Mouse (Mus musculus) myocyte (in vitro differentiated cells): ENCODE measurements at regions not wholly inside any gene's neighbourhood (a gene's known extent, or its start where the extent isn't known, plus 50 kb on each side); places are given as distances from the start of the nearest gene placed in this dataset.

Experiments
- H3K27me3 ChIP-seq: one replicate; pipeline ENCODE4 v1.6.1; 2011; ENCODE audit not compliant: control insufficient read depth, insufficient read depth, insufficient read length
- H3K36me3 ChIP-seq: one replicate; pipeline ENCODE4 v1.6.1; 2011; ENCODE audit not compliant: control insufficient read depth, insufficient read depth
- H3K4me2 ChIP-seq: one replicate; pipeline ENCODE4 v1.6.1; 2011; ENCODE audit warnings: low read depth, control low read depth
- H3K4me3 ChIP-seq: one replicate; pipeline ENCODE4 v1.5.1; 2011; ENCODE audit warnings: mild to moderate bottlenecking, control low read depth, moderate library complexity
- H3K79me2 ChIP-seq: one replicate; pipeline ENCODE4 v1.6.1; 2011; ENCODE audit not compliant: control insufficient read depth, insufficient read depth
- H3ac ChIP-seq: one replicate; pipeline ENCODE4 v1.6.1; 2011; ENCODE audit not compliant: control insufficient read depth, insufficient read length
- CEBPB ChIP-seq: IDR thresholded peaks from 2 replicates; pipeline ENCODE4 v1.6.1; 2011; ENCODE audit warnings: mild to moderate bottlenecking, moderate library complexity; ENCODE audit not compliant: poor library complexity, insufficient read depth, severe bottlenecking
- E2F4 ChIP-seq: IDR thresholded peaks from one replicate; pipeline ENCODE4 v1.6.1; 2011; ENCODE audit warnings: mild to moderate bottlenecking, control low read depth, moderate library complexity; ENCODE audit not compliant: insufficient read depth
- MAX ChIP-seq: IDR thresholded peaks from one replicate; pipeline ENCODE4 v1.6.1; 2011; ENCODE audit warnings: low read depth, mild to moderate bottlenecking, control low read depth
- MYOD1 ChIP-seq, 3 experiments: IDR thresholded peaks; one replicate each; pipeline ENCODE4 v1.6.1; 2011; ENCODE audit warnings: control low read depth in 2 of 3, low read depth in 2 of 3, mild to moderate bottlenecking in 2 of 3, moderate library complexity in 1 of 3; ENCODE audit not compliant: insufficient read length in 2 of 3, control insufficient read depth in 1 of 3
- MYOG ChIP-seq, 3 experiments: IDR thresholded peaks; one replicate each; pipeline ENCODE4 v1.6.1; 2011; ENCODE audit warnings: control low read depth in 2 of 3, low read depth in 2 of 3, mild to moderate bottlenecking in 2 of 3; ENCODE audit not compliant: insufficient read length in 2 of 3, control insufficient read depth in 1 of 3, insufficient read depth in 1 of 3
- POLR2A ChIP-seq: IDR thresholded peaks from one replicate; pipeline ENCODE4 v1.6.1; 2011; ENCODE audit warnings: low read depth, mild to moderate bottlenecking, control low read depth, moderate library complexity; ENCODE audit not compliant: insufficient read length
- POLR2AphosphoS2 ChIP-seq: IDR thresholded peaks from one replicate; pipeline ENCODE4 v1.6.1; 2011; ENCODE audit warnings: low read depth, control low read depth; ENCODE audit not compliant: insufficient read length
- REST ChIP-seq: IDR thresholded peaks from one replicate; pipeline ENCODE4 v1.6.1; 2011; ENCODE audit warnings: mild to moderate bottlenecking, control low read depth, moderate library complexity; ENCODE audit not compliant: insufficient read depth, insufficient read length
- SRF ChIP-seq: IDR thresholded peaks from one replicate; pipeline ENCODE4 v1.6.1; 2011; ENCODE audit warnings: low read depth; ENCODE audit not compliant: control insufficient read depth, insufficient read length
- TCF12 ChIP-seq: IDR thresholded peaks from one replicate; pipeline ENCODE4 v1.6.1; 2011; ENCODE audit warnings: mild to moderate bottlenecking, control low read depth; ENCODE audit not compliant: poor library complexity, insufficient read depth, severe bottlenecking
- TCF3 ChIP-seq: IDR thresholded peaks from one replicate; pipeline ENCODE4 v1.6.1; 2011; ENCODE audit warnings: low read depth, control low read depth; ENCODE audit not compliant: insufficient read length
- USF1 ChIP-seq: IDR thresholded peaks from one replicate; pipeline ENCODE4 v1.6.1; 2011; ENCODE audit warnings: low read depth, mild to moderate bottlenecking, control low read depth, moderate library complexity

DNA sequence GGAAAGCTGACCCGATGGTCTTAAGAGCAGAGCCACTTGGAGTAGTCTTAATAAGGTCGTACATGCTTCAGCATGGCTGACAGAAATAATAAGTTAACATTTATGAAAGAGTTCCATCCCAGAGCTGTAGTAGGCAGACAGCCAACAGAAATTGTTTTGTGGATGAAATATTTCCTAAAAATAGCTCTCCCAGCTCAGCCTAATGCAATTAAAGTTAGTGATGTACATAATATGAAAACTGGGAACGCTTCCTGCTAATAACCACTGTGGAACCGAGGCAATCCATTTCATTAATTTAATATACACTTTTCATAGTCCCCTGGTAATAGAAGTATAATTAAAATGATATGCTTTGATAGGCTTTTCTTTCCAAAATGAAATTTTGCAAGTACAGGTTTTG, 219.0 kb downstream of the Cmpk2 start:
- no peak overlapping the region for H3K4me3 ChIP-seq
- H3K36me3 ChIP-seq, result no peaks in the 10 kb centered on the region
- no peaks in the 10 kb centered on the region for H3K27me3 ChIP-seq
- no peaks in the 10 kb centered on the region for H3K79me2 ChIP-seq
- no peak for TF ChIP-seq POLR2A
- no peak for TF ChIP-seq MYOG (IDR thresholded peaks at IDR 0.05; ENCODE audit: control insufficient read depth in 1 of 3, insufficient read depth in 1 of 3, insufficient read length in 2 of 3, low read depth in 2 of 3)
- no peak for TF ChIP-seq MAX
- H3K4me2 ChIP-seq, result no peak overlapping the region
- no peak overlapping the region for H3ac ChIP-seq

DNA sequence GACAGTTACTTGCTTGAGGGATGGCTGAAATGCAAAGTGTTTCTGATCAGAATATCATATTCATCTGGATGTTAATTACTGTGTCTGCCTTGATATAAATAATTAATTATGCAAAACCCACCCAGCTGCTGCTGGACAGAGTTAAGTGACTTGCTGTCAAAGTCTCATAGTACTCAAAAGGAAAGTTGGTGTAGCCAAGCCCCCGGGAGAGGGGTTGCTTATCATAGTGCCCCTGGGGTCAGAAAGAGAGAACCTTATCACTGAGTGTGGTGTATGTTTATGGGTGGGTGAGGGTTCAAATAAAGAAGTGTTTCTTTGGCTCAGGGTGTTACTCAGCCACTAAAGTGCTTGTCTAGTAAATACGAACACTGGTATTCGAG, 211.6 kb downstream of the Cmpk2 start:
- Histone ChIP-seq H3K36me3 (no peaks in the 10 kb centered on the region), H3K4me3 (no peak overlapping the region), H3ac (no peak overlapping the region), H3K27me3 (no peaks in the 10 kb centered on the region), H3K79me2 (no peaks in the 10 kb centered on the region), H3K4me2 (no peak overlapping the region)
- no peak for TF ChIP-seq POLR2AphosphoS2
- TF ChIP-seq CEBPB, result no peak
- TF ChIP-seq POLR2A, result no peak
- no peak for TF ChIP-seq SRF
- no peak for TF ChIP-seq MAX
- no peak for TF ChIP-seq USF1
- TF ChIP-seq TCF12, result no peak
- no peak for TF ChIP-seq TCF3
- no peak for TF ChIP-seq MYOG (IDR thresholded peaks at IDR 0.05; ENCODE audit: control insufficient read depth in 1 of 3, insufficient read depth in 1 of 3, insufficient read length in 2 of 3, low read depth in 2 of 3)
- TF ChIP-seq E2F4, result no peak
- no peak for TF ChIP-seq REST
- TF ChIP-seq MYOD1 (IDR thresholded peaks at IDR 0.05; ENCODE audit: control insufficient read depth in 1 of 3, insufficient read length in 2 of 3, low read depth in 2 of 3), result no peak

DNA sequence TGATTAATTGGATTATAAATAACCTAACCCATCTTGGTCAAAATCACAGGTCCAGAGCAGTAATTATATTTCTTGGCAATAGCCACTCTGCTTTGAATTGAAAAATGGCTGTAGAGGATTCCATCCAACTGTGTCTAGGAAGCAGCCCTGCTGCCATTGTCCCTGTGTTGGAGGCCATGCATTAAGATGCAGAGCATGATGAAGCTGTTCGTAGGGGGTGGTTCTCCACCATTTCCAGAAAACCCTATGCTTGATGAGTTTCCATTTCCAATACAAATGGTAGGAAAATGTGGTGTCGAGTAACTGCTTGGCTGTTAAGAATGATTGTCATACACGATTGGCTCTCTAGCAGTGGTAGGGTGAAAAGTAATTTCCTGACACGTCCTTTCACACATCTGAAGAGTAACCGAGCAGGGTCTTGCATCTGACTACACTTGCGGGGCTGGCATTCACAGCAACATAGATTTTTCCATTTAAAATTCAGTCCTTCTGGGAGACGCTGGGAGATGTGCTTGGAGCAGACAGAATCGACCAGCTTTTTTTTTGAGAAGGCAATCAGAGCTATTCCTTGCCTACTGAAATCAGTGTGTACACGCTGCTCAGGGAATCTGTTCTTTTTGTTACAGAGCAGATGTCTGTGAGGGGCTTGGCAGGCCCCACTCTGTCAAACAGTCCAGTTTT, 211.0 kb downstream of the Cmpk2 start:
- H3K4me2 ChIP-seq, result no peak overlapping the region
- no peaks in the 10 kb centered on the region for H3K79me2 ChIP-seq
- H3K27me3 ChIP-seq, result no peaks in the 10 kb centered on the region
- H3ac ChIP-seq, result no peak overlapping the region
- no peak overlapping the region for H3K4me3 ChIP-seq
- H3K36me3 ChIP-seq, result no peaks in the 10 kb centered on the region
- TF ChIP-seq REST, result no peak
- TF ChIP-seq E2F4, result no peak
- TF ChIP-seq USF1, result no peak

DNA sequence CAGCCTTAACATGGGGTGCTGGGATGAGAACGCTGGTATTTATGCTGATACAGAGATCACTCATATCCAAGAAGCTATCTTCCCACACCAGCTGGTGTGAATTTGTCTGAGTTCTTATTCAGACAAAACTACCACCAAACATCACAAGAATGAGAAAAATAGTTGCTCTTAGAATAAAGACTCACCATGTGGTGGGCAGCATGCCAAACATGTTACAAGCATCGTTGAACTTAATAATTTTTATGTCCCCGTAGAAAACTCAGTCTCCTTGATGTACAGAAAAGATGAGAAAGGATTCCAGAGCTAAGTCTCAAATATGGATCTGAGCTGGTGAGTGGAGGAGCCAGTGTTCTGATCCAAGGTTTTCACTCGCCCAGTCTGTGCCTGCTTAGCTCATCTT, 196.5 kb downstream of the Cmpk2 start:
- TF ChIP-seq TCF12 (no peak), CEBPB (no peak), MYOD1 (IDR thresholded peaks at IDR 0.05; ENCODE audit: control insufficient read depth in 1 of 3, insufficient read length in 2 of 3, low read depth in 2 of 3) (no peak), SRF (no peak), POLR2AphosphoS2 (no peak), TCF3 (no peak), E2F4 (no peak), REST (no peak), USF1 (no peak), POLR2A (no peak), MYOG (IDR thresholded peaks at IDR 0.05; ENCODE audit: control insufficient read depth in 1 of 3, insufficient read depth in 1 of 3, insufficient read length in 2 of 3, low read depth in 2 of 3) (no peak), MAX (no peak)
- Histone ChIP-seq H3K4me3 (no peak overlapping the region), H3K27me3 (no peaks in the 10 kb centered on the region), H3K79me2 (no peaks in the 10 kb centered on the region), H3ac (no peak overlapping the region), H3K4me2 (no peak overlapping the region), H3K36me3 (no peaks in the 10 kb centered on the region)

DNA sequence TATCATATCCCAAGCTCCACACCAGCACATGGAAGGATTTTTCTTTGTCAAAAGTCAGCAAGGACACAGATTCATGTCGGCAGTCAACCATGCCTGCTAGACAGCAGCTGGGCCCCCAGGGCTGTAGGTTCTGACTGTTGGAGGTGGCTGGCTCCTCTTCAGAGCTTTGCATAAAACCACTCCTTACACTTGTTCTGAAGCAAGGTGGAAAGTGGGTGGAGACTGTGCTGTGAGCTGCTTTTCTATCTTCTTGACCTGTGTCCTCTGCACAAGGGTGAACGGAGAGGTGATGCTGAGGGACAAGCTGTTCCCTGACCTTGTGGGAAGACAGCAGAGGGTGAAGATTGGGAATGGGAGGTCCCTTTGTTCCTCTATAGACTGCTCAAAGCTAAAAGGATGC, 185.2 kb downstream of the Cmpk2 start:
- Histone ChIP-seq H3K4me2 (no peak overlapping the region), H3K4me3 (no peak overlapping the region), H3K36me3 (no peaks in the 10 kb centered on the region), H3K79me2 (no peaks in the 10 kb centered on the region), H3K27me3 (no peaks in the 10 kb centered on the region), H3ac (no peak overlapping the region)
- no peak for TF ChIP-seq CEBPB
- TF ChIP-seq TCF12, result no peak
- TF ChIP-seq E2F4, result no peak
- no peak for TF ChIP-seq MAX

DNA sequence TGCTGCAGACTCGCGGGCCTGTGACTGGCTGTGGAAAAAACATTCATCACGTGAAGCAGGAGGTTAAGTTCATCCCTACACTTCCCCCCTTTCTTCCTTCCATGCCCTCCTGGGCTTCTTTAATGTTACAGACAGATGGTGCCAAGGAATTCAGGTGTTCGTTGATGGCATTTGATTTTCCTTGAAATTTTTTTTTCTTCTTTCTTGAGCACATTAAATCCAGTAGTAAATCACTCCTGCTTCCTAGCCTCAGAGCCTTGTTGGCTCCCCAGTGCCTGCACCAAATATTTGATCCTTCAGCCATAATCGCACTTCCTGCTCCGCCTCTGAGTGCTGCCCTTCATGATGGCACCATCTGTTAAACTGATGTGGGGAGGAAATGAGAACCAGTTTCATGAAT, 184.8 kb downstream of the Cmpk2 start:
- H3ac ChIP-seq, result no peak overlapping the region
- no peaks in the 10 kb centered on the region for H3K36me3 ChIP-seq
- TF ChIP-seq REST (no peak), E2F4 (no peak), SRF (no peak), USF1 (no peak), CEBPB (no peak), TCF12 (no peak), POLR2A (no peak), POLR2AphosphoS2 (no peak), TCF3 (no peak), MYOG (IDR thresholded peaks at IDR 0.05; ENCODE audit: control insufficient read depth in 1 of 3, insufficient read depth in 1 of 3, insufficient read length in 2 of 3, low read depth in 2 of 3) (no peak), MAX (no peak), MYOD1 (IDR thresholded peaks at IDR 0.05; ENCODE audit: control insufficient read depth in 1 of 3, insufficient read length in 2 of 3, low read depth in 2 of 3) (no peak)
- H3K4me3 ChIP-seq, result no peak overlapping the region
- H3K27me3 ChIP-seq, result no peaks in the 10 kb centered on the region
- H3K4me2 ChIP-seq, result no peak overlapping the region
- H3K79me2 ChIP-seq, result no peaks in the 10 kb centered on the region
